Mouse (Mus musculus): ENCODE data around the gene Gm9789.
"Not testable (repeated sequence)": the region's sequence is repeated elsewhere in the genome, so short reads cannot be mapped to it uniquely, and the experiment has no call there.

Gene Gm9789

GRCm38 (mm10) chr16:89157652-89158051 lies at the start of gene Gm9789:
Gene Gm9789, plus strand, starts transcription at chr16:89157952.
- no peak for DNase-seq (ENCODE audit: low read depth)

- DNase-seq (ENCODE audit: low read depth): no peak
These were observed 17.2 kb upstream of the Gm9789 start, which contains the start of gene Gm6358 for GRCm38 (mm10) chr16:89140551-89140950. Gene Gm6358, plus strand, starts transcription at chr16:89140851.

- no peak for DNase-seq (ENCODE audit: low read depth)
These were observed 7.0 kb upstream of the Gm9789 start, which contains the start of gene Gm10061 for GRCm38 (mm10) chr16:89150786-89151185. Gene Gm10061, plus strand, starts transcription at chr16:89151086.

GRCm38 (mm10) chr16:89169190-89169589 lies 11.4 kb downstream of the Gm9789 start, which contains the start of gene Gm7735:
Gene Gm7735, plus strand, starts transcription at chr16:89169490.
- not testable (repeated sequence) for DNase-seq (ENCODE audit: low read depth)

GRCm38 (mm10) chr16:89174435-89174834 lies 16.7 kb downstream of the Gm9789 start, which contains the start of gene 1110057P08Rik:
Gene 1110057P08Rik, plus strand, starts transcription at chr16:89174735.
- DNase-seq (ENCODE audit: low read depth): no peak

- DNase-seq (ENCODE audit: low read depth): no peak
These were observed 30.9 kb downstream of the Gm9789 start for GRCm38 (mm10) chr16:89188621-89189020.

- DNase-seq (ENCODE audit: low read depth): no peak
These were observed 47.8 kb downstream of the Gm9789 start, which contains the start of gene Krtap20-2 for GRCm38 (mm10) chr16:89205561-89205960. Gene Krtap20-2, plus strand, starts transcription at chr16:89205861.

All from naive thymus-derived CD4-positive, alpha-beta T cell, adult 2 months (primary cell).